Mouse (Mus musculus) splenic B cell, adult 2 months (primary cell): ENCODE measurements around the gene Cabp2.

ENCODE experiments used
- DNase-seq: peaks from one replicate; pipeline ENCODE4 v3.0.0-alpha.2; 2011; ENCODE audit warnings: low read depth, low spot score
- H3K27me3 ChIP-seq: 2 replicates; pipeline ENCODE4 v1.6.1; 2012; ENCODE audit warnings: mild to moderate bottlenecking, low read length, moderate library complexity, mixed read lengths; ENCODE audit not compliant: control insufficient read depth, poor library complexity, insufficient read depth, severe bottlenecking
- H3K36me3 ChIP-seq: 2 replicates; pipeline ENCODE4 v1.6.1; 2012; ENCODE audit warnings: mild to moderate bottlenecking, low read length, moderate library complexity, mixed read lengths; ENCODE audit not compliant: control insufficient read depth, poor library complexity, insufficient read depth, severe bottlenecking

Cabp2 gene

GRCm38 (mm10) chr19:4083316-4083715 lies 1.9 kb downstream of the Cabp2 start:
- DNase-seq = no peak
- Histone ChIP-seq H3K36me3 (no peaks in the 10 kb centered on the region), H3K27me3 (0 out of 2 replicates have a peak, but pooled peaks cover 2% of the 10 kb centered on the region)

DNA sequence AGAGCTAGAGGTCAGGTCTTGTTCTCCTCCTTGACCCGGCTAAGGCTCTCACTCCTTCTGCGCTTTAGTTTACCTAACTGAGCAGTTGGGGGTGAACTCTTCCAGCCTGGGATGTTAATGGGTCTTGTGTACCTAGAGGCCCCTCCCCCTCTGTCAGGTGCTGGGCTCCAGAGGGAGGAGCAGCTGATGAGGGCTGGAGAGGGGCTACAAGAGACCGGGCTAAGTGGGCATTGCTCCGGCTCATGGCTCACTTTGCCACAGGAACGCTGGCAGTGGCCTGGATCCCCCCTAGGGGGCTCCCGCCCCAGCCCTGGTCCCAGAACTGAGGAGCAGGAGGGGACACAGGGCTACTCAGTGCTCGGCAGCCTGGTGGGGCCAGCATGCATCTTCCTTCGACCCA lies 2.4 kb downstream of the Cabp2 start:
- H3K27me3 ChIP-seq = 0 out of 2 replicates have a peak, but pooled peaks cover 2% of the 10 kb centered on the region
- H3K36me3 ChIP-seq = no peaks in the 10 kb centered on the region
- DNase-seq = no peak

GRCm38 (mm10) chr19:4084984-4085383 lies 3.6 kb downstream of the Cabp2 start:
- 0 out of 2 replicates have a peak, but pooled peaks cover 2% of the 10 kb centered on the region for H3K27me3 ChIP-seq
- no peaks in the 10 kb centered on the region for H3K36me3 ChIP-seq
- DNase-seq = no peak

GRCm38 (mm10) chr19:4086156-4086555 lies 4.8 kb downstream of the Cabp2 start:
- no peak for DNase-seq
- Histone ChIP-seq H3K36me3 (no peaks in the 10 kb centered on the region), H3K27me3 (0 out of 2 replicates have a peak, but pooled peaks cover 2% of the 10 kb centered on the region)

DNA sequence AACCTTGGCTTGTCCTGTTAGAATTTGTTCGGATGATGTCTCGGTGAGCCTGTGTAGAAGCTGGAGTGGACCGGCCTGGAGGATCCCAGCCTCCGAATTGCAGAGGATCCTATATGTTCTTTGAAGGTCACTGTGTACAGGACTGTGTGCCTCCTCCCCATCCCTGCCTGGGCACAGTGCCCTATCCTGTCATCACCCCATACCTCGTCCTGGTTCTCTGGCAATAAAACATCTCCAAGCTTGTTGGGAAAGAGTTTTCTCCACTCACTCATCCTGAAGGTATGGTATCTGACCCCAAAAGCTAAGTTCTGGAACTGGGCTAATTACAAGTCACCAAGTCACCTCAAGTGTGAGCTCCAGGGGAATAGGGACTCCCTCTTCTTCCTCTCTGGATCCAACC lies 5.7 kb downstream of the Cabp2 start:
- Histone ChIP-seq H3K27me3 (0 out of 2 replicates have a peak, but pooled peaks cover 2% of the 10 kb centered on the region), H3K36me3 (no peaks in the 10 kb centered on the region)
- DNase-seq = no peak

DNA sequence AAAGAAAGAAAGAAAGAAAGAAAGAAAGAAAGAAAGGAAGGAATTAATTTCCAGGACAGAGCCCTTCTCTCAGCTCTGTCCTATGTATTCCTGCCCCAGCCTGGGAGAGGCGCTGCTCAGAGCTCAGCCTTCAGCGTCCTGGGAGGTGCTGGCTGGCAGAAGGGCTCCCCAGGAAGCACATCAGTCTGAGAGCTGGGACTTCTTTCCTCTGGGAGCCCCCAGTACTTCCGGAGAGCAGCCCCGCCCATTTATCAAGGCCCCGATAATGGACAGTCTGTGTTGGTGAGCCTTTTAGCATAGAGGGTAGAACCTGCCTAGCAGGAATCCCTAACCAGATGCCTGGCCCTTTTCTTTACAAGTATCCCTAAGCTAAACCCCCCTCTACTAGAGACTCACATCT lies 6.8 kb downstream of the Cabp2 start:
- DNase-seq = no peak
- H3K36me3 ChIP-seq = no peaks in the 10 kb centered on the region
- 0 out of 2 replicates have a peak, but pooled peaks cover 2% of the 10 kb centered on the region for H3K27me3 ChIP-seq

GRCm38 (mm10) chr19:4089128-4089527 lies 7.8 kb downstream of the Cabp2 start:
- DNase-seq = no peak
- 0 out of 2 replicates have a peak, but pooled peaks cover under 1% of the 10 kb centered on the region for H3K27me3 ChIP-seq
- H3K36me3 ChIP-seq = no peaks in the 10 kb centered on the region

GRCm38 (mm10) chr19:4090446-4090845 lies 9.1 kb downstream of the Cabp2 start:
- Histone ChIP-seq H3K27me3 (no peaks in the 10 kb centered on the region), H3K36me3 (no peaks in the 10 kb centered on the region)
- DNase-seq = no peak

DNA sequence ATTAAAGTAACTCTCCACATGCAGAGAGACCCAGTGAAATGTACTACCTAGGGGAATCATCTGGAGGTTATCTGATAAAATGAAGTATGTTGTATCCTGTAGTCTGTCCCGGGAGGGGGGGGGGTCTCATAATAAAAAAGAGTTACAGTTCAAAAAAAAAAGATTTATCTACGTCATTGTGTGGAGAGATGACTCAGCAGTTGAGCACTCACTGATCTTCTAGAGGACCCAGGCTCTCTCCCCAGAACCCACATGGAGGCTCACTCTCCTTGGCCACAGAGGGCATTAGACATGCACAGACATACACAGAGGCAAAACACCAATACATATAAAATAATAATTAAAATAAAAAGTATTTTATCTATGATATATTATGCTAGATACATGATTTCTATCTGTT lies 10.0 kb downstream of the Cabp2 start:
- DNase-seq = no peak
- Histone ChIP-seq H3K27me3 (no peaks in the 10 kb centered on the region), H3K36me3 (no peaks in the 10 kb centered on the region)

- no peaks in the 10 kb centered on the region for H3K27me3 ChIP-seq
Observed at GRCm38 (mm10) chr19:4092750-4093149, 11.4 kb downstream of the Cabp2 start.

DNA sequence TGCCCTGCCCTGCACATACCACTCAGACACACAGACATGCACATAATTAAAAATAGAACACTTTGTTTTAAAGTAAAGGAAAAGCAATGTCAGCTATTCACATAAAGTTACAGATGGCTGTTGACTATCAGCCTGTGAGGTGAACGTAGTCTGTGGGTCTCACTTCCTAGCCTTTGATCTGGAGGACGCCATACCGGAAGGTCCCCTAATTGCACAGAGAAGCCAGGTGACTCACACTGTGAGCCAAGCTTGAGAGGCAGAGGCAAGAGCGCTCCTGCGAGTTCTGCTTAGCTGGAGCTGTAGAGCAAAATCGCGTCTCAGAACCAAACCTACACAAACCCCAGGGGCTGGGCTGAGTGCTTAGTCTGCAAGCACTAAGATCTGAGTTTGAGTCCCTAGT lies 12.4 kb downstream of the Cabp2 start:
- H3K36me3 ChIP-seq = no peaks in the 10 kb centered on the region
- H3K27me3 ChIP-seq = no peaks in the 10 kb centered on the region
- no peak for DNase-seq

More at GRCm38 (mm10) chr19:4092750-4093149, 11.4 kb downstream of the Cabp2 start:
- no peaks in the 10 kb centered on the region for H3K36me3 ChIP-seq
- DNase-seq = no peak

GRCm38 (mm10) chr19:4094348-4094747 lies 13.0 kb downstream of the Cabp2 start:
- H3K27me3 ChIP-seq = no peaks in the 10 kb centered on the region
- no peaks in the 10 kb centered on the region for H3K36me3 ChIP-seq
- no peak for DNase-seq

- no peaks in the 10 kb centered on the region for H3K27me3 ChIP-seq
- no peak for DNase-seq
Observed at GRCm38 (mm10) chr19:4094774-4095303, 13.5 kb downstream of the Cabp2 start.

GRCm38 (mm10) chr19:4095802-4096201 lies 14.4 kb downstream of the Cabp2 start:
- Histone ChIP-seq H3K27me3 (no peaks in the 10 kb centered on the region), H3K36me3 (no peaks in the 10 kb centered on the region)
- DNase-seq = no peak

More at GRCm38 (mm10) chr19:4094774-4095303, 13.5 kb downstream of the Cabp2 start:
- no peaks in the 10 kb centered on the region for H3K36me3 ChIP-seq

- Histone ChIP-seq H3K36me3 (no peaks in the 10 kb centered on the region), H3K27me3 (no peaks in the 10 kb centered on the region)
- peak; percentile 99 for DNase-seq
Observed at GRCm38 (mm10) chr19:4096642-4097440, 15.5 kb downstream of the Cabp2 start, which contains the start of gene Cdk2ap2. TSS of gene Cdk2ap2 (plus strand) at chr19:4097182.
